Mouse (Mus musculus) kidney, adult 2 months (tissue): ENCODE measurements around the gene Dusp19. TPM values are rescaled to one million over a fixed set of nuclear protein-coding genes. Genes with fewer than 3 reads are reported as not detected.

Experiments
- DNase-seq: peaks from one replicate; pipeline ENCODE4 v3.0.0; 2021
- H3K27ac ChIP-seq: fragments of 200-500 bp; 2 replicates; pipeline ENCODE4 v1.5.1; 2012; ENCODE audit warnings: low read depth, low read length, control low read depth, inconsistent platforms; ENCODE audit not compliant: insufficient read depth
- H3K27me3 ChIP-seq: fragments of 200-500 bp; replicated peaks from 2 replicates; pipeline ENCODE4 v1.6.1; 2012; ENCODE audit warnings: mild to moderate bottlenecking, moderate library complexity, low read length, inconsistent platforms; ENCODE audit not compliant: control insufficient read depth, insufficient read depth
- H3K36me3 ChIP-seq: fragments of 200-500 bp; 2 replicates; pipeline ENCODE4 v1.6.1; 2012; ENCODE audit warnings: mild to moderate bottlenecking, moderate library complexity, low read length, inconsistent platforms; ENCODE audit not compliant: control insufficient read depth, insufficient read depth
- H3K4me1 ChIP-seq: fragments of 200-500 bp; 2 replicates; pipeline ENCODE4 v1.6.1; 2011; ENCODE audit warnings: low read length; ENCODE audit not compliant: control insufficient read depth, insufficient read depth
- H3K4me3 ChIP-seq: fragments of 200-500 bp; 2 replicates; pipeline ENCODE4 v1.5.1; 2011; ENCODE audit warnings: mild to moderate bottlenecking, low read depth, low read length, control low read depth; ENCODE audit not compliant: insufficient read depth
- CTCF ChIP-seq: fragments of 200-500 bp; conservative IDR thresholded peaks from 2 replicates; pipeline ENCODE4 v1.5.1; 2011; ENCODE audit warnings: low read depth, mild to moderate bottlenecking, control low read depth, low read length, moderate library complexity, mixed read lengths; ENCODE audit not compliant: insufficient read depth, insufficient read length
- POLR2A ChIP-seq: fragments of 200-500 bp; IDR thresholded peaks from one replicate; pipeline ENCODE4 v1.6.1; 2011; ENCODE audit warnings: low read depth, low read length, control low read depth
- WGBS: fragments of 180-500 bp; shearing (Covaris S2); methylation state at CpG from one replicate; pipeline ENCODE4 v1.1.7; 2018; 5-methylcytosine and 5-hydroxymethylcytosine counted together
- polyA plus RNA-seq: library from polyadenylated mRNA; depleted of rRNA; stranded (reverse); fragments of >200 nt; gene quantifications from 2 replicates; pipeline ENCODE4 v1.2.3, GENCODE M21; 2012; rRNA removed

Dusp19 gene
- 6.0 and 7.8 TPM in 2 replicates for polyA plus RNA-seq

DNA sequence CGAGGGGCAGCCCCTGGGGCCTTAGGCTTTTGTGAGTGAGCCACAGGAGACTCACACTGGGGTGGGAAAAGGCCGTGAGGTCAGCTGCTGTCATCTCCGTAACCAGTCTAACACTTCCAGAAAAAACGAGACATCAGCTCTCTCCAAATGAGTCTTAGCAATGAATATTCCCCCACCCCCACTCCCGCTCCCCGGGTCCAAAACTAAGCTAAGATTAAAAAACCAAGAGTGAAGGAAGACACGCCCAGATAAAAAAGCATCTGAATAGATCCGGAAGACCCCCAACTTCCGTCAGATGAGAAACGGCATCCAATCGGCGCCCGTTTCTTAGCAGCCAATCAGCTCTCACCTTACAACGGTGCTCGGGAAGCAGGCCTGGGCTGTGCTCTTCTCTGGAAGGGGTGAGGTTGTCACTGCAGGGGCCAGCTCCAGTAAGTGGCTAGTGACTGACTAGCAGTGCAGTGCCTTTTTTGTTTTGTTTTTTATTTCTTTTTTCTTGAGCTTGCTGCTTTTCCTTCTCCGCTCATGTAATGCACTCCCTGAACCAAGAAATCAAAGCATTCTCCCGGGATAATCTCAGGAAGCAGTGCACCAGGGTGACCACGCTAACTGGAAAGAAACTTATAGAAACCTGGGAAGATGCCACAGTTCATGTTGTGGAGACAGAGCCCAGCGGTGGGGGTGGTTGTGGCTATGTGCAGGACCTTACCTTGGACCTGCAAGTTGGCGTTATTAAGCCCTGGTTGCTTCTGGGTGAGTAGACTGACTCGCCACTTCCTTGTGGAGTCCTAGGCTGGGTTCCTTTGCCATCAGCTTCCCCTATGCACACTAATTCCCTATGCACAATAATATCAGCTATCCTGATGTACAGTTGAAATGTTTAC is at the start of gene Dusp19, which contains the start of gene Nup35:
Dusp19 (plus strand) TSS at position 192 of the 884 bp plus-strand sequence.
Nup35 (plus strand) TSS at position 383 of the 884 bp plus-strand sequence.
- H3K27ac ChIP-seq: peak within 1 kb of the TSS; percentile 67
- no peaks in the 10 kb centered on the region for H3K27me3 ChIP-seq
- under 1% methylated on average over 21 of the region's 21 CpGs for WGBS
- peak within 1 kb of the TSS; percentile 99 for H3K4me3 ChIP-seq
- peak; percentile 98 for DNase-seq
- no peaks in the 10 kb centered on the region for H3K36me3 ChIP-seq
- H3K4me1 ChIP-seq: peaks cover 2% of the 10 kb centered on the region; the same call in 1 of the 2 replicates
- no peak for TF ChIP-seq CTCF
- peak; percentile 91 for TF ChIP-seq POLR2A

DNA sequence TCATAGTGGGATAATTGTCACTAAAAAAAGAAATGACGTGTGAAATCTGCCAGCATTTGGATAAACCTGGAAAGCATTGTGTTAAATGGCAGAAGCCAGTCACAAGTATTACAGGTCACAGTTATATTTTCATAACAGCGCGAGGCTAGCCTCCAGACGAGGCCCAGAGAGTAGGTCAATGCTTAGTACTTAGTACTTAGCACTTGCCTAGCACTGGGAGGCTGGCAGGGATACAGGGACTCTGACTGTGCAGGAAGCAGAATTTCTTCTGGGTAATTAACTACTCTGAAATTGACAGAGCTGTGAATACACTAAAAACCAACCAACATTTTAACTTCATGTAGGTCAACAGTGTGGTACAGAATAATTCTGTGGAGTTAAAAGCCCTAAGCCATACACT is 49.4 kb upstream of the Dusp19 start:
- 71% methylated on average over 4 of the region's 4 CpGs for WGBS
- Histone ChIP-seq H3K36me3 (no peaks in the 10 kb centered on the region; the same call in 1 of the 2 replicates), H3K4me1 (0 out of 2 replicates have a peak, but pooled peaks cover 3% of the 10 kb centered on the region), H3K4me3 (no peak overlapping the region), H3K27ac (no peak overlapping the region), H3K27me3 (no peaks in the 10 kb centered on the region)
- DNase-seq: no peak
- no peak for TF ChIP-seq CTCF
- TF ChIP-seq POLR2A: no peak

DNA sequence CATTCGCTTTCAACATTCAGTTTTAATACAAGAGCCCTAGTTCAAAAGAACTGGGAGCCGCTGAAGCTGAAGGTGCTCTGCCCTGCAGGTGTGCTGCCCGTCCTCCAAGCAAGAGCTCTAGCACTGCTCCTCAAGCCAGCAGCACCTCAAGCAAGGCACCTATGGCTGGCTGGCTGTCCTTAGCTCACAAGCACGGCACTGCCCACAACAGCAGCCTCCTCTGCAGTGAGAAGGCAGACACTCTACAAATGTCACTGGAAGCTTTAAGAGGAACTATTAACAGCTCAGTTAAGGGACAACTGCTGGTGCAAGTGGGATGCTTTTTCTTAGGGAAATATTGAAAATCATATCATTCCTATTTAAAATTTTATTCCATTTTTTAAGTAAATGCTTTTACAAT is 46.2 kb upstream of the Dusp19 start:
- Histone ChIP-seq H3K36me3 (no peaks in the 10 kb centered on the region; the same call in 1 of the 2 replicates), H3K4me3 (no peak overlapping the region), H3K4me1 (peaks cover 9% of the 10 kb centered on the region), H3K27me3 (no peaks in the 10 kb centered on the region), H3K27ac (no peak overlapping the region)
- 46% methylated on average over 4 of the region's 4 CpGs for WGBS
- no peak for DNase-seq
- TF ChIP-seq CTCF (no peak), POLR2A (no peak)

DNA sequence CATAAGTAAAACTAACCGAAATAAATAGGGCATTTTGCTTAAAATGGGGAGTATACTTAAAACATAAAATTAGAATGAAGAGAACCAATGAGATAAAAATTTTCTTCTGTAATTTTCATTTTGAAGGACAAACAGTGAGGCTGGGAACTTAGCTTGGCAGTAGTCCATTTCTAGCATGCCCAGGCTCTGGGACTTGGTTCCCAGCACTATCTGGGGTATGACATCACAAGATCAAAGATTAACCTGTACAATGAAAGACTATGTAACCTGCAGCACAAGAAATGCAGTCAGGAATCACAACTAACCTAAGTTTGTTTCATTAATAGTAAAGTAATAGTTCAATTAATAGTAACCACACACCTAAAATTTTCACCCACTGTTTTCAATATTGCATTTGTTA is 39.6 kb upstream of the Dusp19 start:
- peak; percentile 68 for DNase-seq
- Histone ChIP-seq H3K27ac (no peak overlapping the region), H3K27me3 (no peaks in the 10 kb centered on the region), H3K4me1 (peaks cover 23% of the 10 kb centered on the region), H3K4me3 (no peak overlapping the region), H3K36me3 (no peaks in the 10 kb centered on the region)
- TF ChIP-seq POLR2A (no peak), CTCF (no peak)
- 89% methylated on average over 1 of the region's 1 CpGs for WGBS

DNA sequence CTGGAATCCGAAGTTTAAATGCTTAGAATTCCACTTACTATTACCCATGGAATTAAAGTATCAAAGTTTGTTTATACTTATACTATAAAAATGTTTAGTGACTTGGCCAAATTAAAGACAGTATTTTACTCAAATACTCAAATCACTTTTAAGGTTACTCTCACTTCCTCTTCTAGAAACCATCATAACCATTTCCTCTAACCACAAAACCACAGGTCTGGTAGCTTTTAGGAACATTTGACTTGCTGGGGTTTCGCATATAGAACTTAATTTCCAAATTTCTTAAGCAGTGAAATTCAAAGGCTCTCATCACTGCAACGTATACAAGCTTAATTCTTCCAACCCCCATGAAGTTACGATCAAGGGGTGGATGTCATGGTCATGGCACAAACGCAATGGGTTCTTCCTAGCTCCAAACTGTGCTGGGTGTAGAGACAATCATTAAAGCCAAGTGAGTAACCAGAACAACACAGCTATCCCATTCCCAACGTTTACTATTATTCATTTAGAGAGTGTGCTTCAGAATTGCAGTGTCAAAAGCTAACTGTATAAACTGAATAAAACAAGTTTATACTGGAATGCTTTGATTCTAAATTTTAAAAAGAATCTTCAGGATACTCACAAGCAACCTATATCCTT is 37.5 kb upstream of the Dusp19 start:
- no peak overlapping the region; the same call in 1 of the 2 replicates for H3K27ac ChIP-seq
- no peaks in the 10 kb centered on the region for H3K27me3 ChIP-seq
- TF ChIP-seq CTCF: no peak
- no peak for TF ChIP-seq POLR2A
- DNase-seq: peak; percentile 13
- no peaks in the 10 kb centered on the region for H3K36me3 ChIP-seq
- 22% methylated on average over 6 of the region's 6 CpGs for WGBS
- H3K4me3 ChIP-seq: peak overlapping the region; percentile 31; the same call in 1 of the 2 replicates
- H3K4me1 ChIP-seq: peaks cover 20% of the 10 kb centered on the region

DNA sequence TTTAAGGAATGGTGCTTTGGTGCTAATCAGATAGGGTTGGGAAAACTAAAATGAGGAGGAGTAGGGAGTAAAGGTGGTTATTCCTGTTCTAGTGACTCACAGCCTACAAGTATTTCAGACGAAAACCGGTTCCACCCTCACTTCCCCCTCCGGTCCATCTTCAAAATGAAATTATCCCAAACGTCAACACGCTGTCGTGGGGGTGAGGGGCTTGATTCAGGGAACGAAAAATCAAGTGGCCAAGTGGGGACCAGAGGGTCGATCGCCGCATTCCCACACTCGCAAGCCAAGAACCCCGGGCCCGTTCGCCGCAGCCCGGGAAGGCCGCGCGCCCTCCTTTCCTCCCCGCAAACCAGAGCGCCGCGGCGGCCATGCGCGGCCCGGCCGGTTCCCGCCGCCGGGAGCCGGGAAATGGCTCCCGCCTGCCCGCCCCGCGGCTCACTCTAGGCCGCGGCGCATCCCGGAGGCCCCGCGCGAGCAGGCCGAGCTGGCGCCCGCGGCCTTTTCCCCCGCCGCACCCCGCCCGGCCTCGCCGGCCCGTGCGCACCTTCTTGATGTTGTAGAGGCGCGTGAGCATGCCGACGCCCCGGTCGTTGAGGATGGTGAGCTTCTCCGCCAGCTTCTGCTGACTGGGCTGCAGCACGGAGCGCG is 36.4 kb upstream of the Dusp19 start:
- TF ChIP-seq POLR2A (no peak), CTCF (no peak)
- peak; percentile 51 for DNase-seq
- under 1% methylated on average over 64 of the region's 65 CpGs for WGBS
- Histone ChIP-seq H3K36me3 (no peaks in the 10 kb centered on the region), H3K4me3 (peak overlapping the region; percentile 72), H3K4me1 (peaks cover 17% of the 10 kb centered on the region), H3K27me3 (no peaks in the 10 kb centered on the region), H3K27ac (peak overlapping the region; percentile 88)
